Mouse (Mus musculus): ENCODE measurements around the gene Nedd9. TPM values are rescaled to one million over a fixed set of nuclear protein-coding genes. Genes with fewer than 3 reads are reported as not detected.
A peak's percentile ranks its signal among the peaks of the same experiment; 100 is the strongest.

The Nedd9 gene
- total and polyA plus RNA-seq, 2 experiments from 2014 or later: 12.6 to 30.5 TPM

- H3K4me2 ChIP-seq (ENCODE audit: low read depth): no peak overlapping the region
Observed at GRCm38 (mm10) chr13:41349770-41350169, 137.4 kb downstream of the Nedd9 start.

DNA sequence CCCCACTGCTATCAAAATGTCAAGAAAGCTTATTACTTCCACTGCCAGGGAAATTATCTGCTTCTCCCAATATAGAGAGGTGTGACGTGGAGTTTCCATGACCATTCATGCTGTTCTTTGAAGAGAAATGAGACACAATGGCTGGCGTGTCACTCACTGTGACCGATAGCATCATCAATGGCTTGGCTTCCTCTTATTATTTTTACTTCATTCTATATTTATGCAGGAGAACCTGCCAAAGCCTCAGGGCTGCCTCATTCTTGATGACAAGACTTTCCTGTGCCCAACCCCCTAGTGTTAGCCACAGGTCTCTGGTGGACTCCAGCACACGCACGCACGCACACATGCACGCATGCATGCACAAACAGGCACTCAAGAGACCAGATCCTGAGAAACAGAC lies 141.4 kb downstream of the Nedd9 start:
- no peak overlapping the region for H3K9ac ChIP-seq
- no peak for TF ChIP-seq CTCF (IDR thresholded peaks at IDR 0.05; ENCODE audit: low read depth)
- no peaks in the 10 kb centered on the region for H3K9me3 ChIP-seq (ENCODE audit: low read length)
- 69% methylated on average over 7 of the region's 7 CpGs for WGBS
- no peak overlapping the region for H3K4me2 ChIP-seq (ENCODE audit: low read depth)
- DNase-seq (no peak), ATAC-seq (no peak)
- H3K36me3 ChIP-seq (ENCODE audit: insufficient read depth): no peaks in the 10 kb centered on the region
- no peak overlapping the region for H3K27ac ChIP-seq (ENCODE audit: low read depth, low read length)
- H3K4me1 ChIP-seq (ENCODE audit: insufficient read depth): no peaks in the 10 kb centered on the region
- H3K4me3 ChIP-seq (ENCODE audit: low read depth, low read length): no peak overlapping the region
- H3K27me3 ChIP-seq (ENCODE audit: insufficient read depth, low read length): no peaks in the 10 kb centered on the region

More at GRCm38 (mm10) chr13:41349770-41350169, 137.4 kb downstream of the Nedd9 start:
- no peak overlapping the region for H3K4me3 ChIP-seq (ENCODE audit: low read depth, low read length)
- H3K9me3 ChIP-seq (ENCODE audit: low read length): no peaks in the 10 kb centered on the region
- no peak overlapping the region for H3K27ac ChIP-seq (ENCODE audit: low read depth, low read length)
- TF ChIP-seq CTCF (IDR thresholded peaks at IDR 0.05; ENCODE audit: low read depth): no peak
- no peaks in the 10 kb centered on the region for H3K36me3 ChIP-seq (ENCODE audit: insufficient read depth)
- ATAC-seq (no peak), DNase-seq (no peak)
- peaks cover 13% of the 10 kb centered on the region for H3K4me1 ChIP-seq (ENCODE audit: insufficient read depth)
- 65% methylated on average over 4 of the region's 4 CpGs for WGBS
- H3K9ac ChIP-seq: no peak overlapping the region
- H3K27me3 ChIP-seq (ENCODE audit: insufficient read depth, low read length): no peaks in the 10 kb centered on the region

- H3K4me3 ChIP-seq (ENCODE audit: low read depth, low read length): no peak overlapping the region
- DNase-seq (no peak), ATAC-seq (no peak)
- no peak overlapping the region for H3K9ac ChIP-seq
- TF ChIP-seq CTCF (IDR thresholded peaks at IDR 0.05; ENCODE audit: low read depth): no peak
- H3K4me1 ChIP-seq (ENCODE audit: insufficient read depth): 0 out of 2 replicates have a peak, but pooled peaks cover under 1% of the 10 kb centered on the region
- H3K9me3 ChIP-seq (ENCODE audit: low read length): no peaks in the 10 kb centered on the region
- no peak overlapping the region for H3K27ac ChIP-seq (ENCODE audit: low read depth, low read length)
- no peak overlapping the region for H3K4me2 ChIP-seq (ENCODE audit: low read depth)
- H3K27me3 ChIP-seq (ENCODE audit: insufficient read depth, low read length): no peaks in the 10 kb centered on the region
- H3K36me3 ChIP-seq (ENCODE audit: insufficient read depth): no peaks in the 10 kb centered on the region
- WGBS: 26% methylated on average over 6 of the region's 6 CpGs
Observed at GRCm38 (mm10) chr13:41345306-41345705, 141.9 kb downstream of the Nedd9 start.

DNA sequence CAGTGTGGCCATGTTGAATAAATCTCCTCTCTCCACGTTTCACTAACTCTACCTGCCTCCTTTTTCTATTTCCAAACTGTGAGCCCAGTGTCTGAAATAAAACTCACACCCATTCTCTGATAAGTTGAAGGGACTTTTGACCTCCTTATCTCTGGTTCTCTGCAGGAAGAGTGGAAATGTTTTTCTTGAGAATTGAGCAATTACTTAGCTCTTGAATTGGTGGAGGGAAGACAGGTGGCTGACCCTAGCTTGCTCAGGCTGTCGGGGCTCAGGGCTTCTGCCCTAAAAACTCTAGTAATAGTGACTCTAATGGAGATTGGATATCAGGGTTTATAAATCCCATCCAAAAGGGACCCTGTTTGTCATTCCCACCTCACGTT lies 143.3 kb downstream of the Nedd9 start:
- H3K27ac ChIP-seq (ENCODE audit: low read depth, low read length): no peak overlapping the region
- no peak overlapping the region for H3K4me2 ChIP-seq (ENCODE audit: low read depth)
- H3K9me3 ChIP-seq (ENCODE audit: low read length): no peaks in the 10 kb centered on the region
- ATAC-seq (no peak), DNase-seq (no peak)
- 92% methylated on average over 3 of the region's 3 CpGs for WGBS
- H3K36me3 ChIP-seq (ENCODE audit: insufficient read depth): no peaks in the 10 kb centered on the region
- H3K9ac ChIP-seq: no peak overlapping the region
- 0 out of 2 replicates have a peak, but pooled peaks cover 10% of the 10 kb centered on the region for H3K4me1 ChIP-seq (ENCODE audit: insufficient read depth)
- H3K4me3 ChIP-seq (ENCODE audit: low read depth, low read length): no peak overlapping the region
- H3K27me3 ChIP-seq (ENCODE audit: insufficient read depth, low read length): no peaks in the 10 kb centered on the region
- TF ChIP-seq CTCF (IDR thresholded peaks at IDR 0.05; ENCODE audit: low read depth): no peak

DNA sequence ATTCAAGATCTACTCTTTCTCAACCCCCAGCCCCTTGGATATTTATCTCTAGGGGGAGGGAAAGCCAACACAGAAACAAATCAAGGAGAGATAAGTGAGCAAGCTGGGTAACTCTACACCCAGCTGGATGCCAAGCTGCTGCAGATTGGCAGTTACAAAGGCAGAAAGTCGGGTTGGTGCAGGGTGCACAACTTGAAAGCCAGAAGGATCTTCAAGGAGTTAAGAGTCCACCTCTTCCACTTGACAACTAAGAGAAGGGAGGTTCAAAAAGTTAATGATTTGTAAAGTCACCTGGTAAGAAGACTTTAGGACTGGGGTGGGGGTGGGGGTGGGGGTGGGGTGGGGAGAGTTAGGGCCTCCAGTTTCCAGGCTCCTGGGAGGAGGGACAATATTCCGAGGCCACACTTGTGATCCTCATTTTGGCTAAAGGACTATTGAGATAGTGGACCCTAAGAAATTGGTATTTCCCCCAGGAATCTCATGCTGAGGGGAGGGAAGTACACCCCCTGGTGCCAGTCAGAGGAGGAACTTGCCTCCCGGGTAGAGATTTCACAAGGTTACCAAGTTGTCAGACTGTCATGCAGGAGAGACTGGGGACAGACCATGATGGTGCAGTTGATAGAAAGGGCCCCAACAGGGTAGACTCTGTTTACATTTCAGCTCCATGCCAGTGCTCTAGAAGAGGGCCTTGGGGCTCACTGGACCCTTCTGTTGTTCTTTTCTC lies 143.8 kb downstream of the Nedd9 start:
- Histone ChIP-seq H3K4me1 (ENCODE audit: insufficient read depth) (0 out of 2 replicates have a peak, but pooled peaks cover 10% of the 10 kb centered on the region), H3K4me2 (ENCODE audit: low read depth) (no peak overlapping the region), H3K36me3 (ENCODE audit: insufficient read depth) (no peaks in the 10 kb centered on the region), H3K9ac (no peak overlapping the region), H3K4me3 (ENCODE audit: low read depth, low read length) (no peak overlapping the region), H3K27ac (ENCODE audit: low read depth, low read length) (no peak overlapping the region), H3K9me3 (ENCODE audit: low read length) (no peaks in the 10 kb centered on the region), H3K27me3 (ENCODE audit: insufficient read depth, low read length) (no peaks in the 10 kb centered on the region)
- DNase-seq: no peak
- no peak for ATAC-seq
- 70% methylated on average over 3 of the region's 3 CpGs for WGBS
- no peak for TF ChIP-seq CTCF (IDR thresholded peaks at IDR 0.05; ENCODE audit: low read depth)

- H3K27ac ChIP-seq (ENCODE audit: low read depth, low read length): no peak overlapping the region
Observed at GRCm38 (mm10) chr13:41341422-41341821, 145.7 kb downstream of the Nedd9 start.

GRCm38 (mm10) chr13:41339653-41340351 lies 147.4 kb downstream of the Nedd9 start:
- Histone ChIP-seq H3K4me1 (ENCODE audit: insufficient read depth) (0 out of 2 replicates have a peak, but pooled peaks cover 10% of the 10 kb centered on the region), H3K4me2 (ENCODE audit: low read depth) (peak overlapping the region; percentile 25), H3K4me3 (ENCODE audit: low read depth, low read length) (no peak overlapping the region), H3K27me3 (ENCODE audit: insufficient read depth, low read length) (no peaks in the 10 kb centered on the region), H3K9me3 (ENCODE audit: low read length) (no peaks in the 10 kb centered on the region), H3K27ac (ENCODE audit: low read depth, low read length) (peak overlapping the region; percentile 72; the same call in 1 of the 2 replicates), H3K9ac (no peak overlapping the region), H3K36me3 (ENCODE audit: insufficient read depth) (no peaks in the 10 kb centered on the region; the same call in 1 of the 2 replicates)
- ATAC-seq (peak; percentile 91), DNase-seq (peak; percentile 78)
- 25% methylated on average over 22 of the region's 22 CpGs for WGBS
- no peak for TF ChIP-seq CTCF (IDR thresholded peaks at IDR 0.05; ENCODE audit: low read depth)

More at GRCm38 (mm10) chr13:41341422-41341821, 145.7 kb downstream of the Nedd9 start:
- no peak overlapping the region for H3K4me2 ChIP-seq (ENCODE audit: low read depth)
- DNase-seq: no peak
- H3K4me3 ChIP-seq (ENCODE audit: low read depth, low read length): no peak overlapping the region
- no peak for ATAC-seq
- H3K36me3 ChIP-seq (ENCODE audit: insufficient read depth): no peaks in the 10 kb centered on the region; the same call in 1 of the 2 replicates
- no peak for TF ChIP-seq CTCF (IDR thresholded peaks at IDR 0.05; ENCODE audit: low read depth)
- no peak overlapping the region for H3K9ac ChIP-seq
- H3K4me1 ChIP-seq (ENCODE audit: insufficient read depth): 0 out of 2 replicates have a peak, but pooled peaks cover 10% of the 10 kb centered on the region
- 42% methylated on average over 9 of the region's 9 CpGs for WGBS
- H3K27me3 ChIP-seq (ENCODE audit: insufficient read depth, low read length): no peaks in the 10 kb centered on the region
- no peaks in the 10 kb centered on the region for H3K9me3 ChIP-seq (ENCODE audit: low read length)
